Mouse (Mus musculus): ENCODE measurements around the gene Sult2b1. TPM values are rescaled to one million over a fixed set of nuclear protein-coding genes. Genes with fewer than 3 reads are reported as not detected.

Gene Sult2b1
- polyA plus RNA-seq, 2 experiments: 0.35 to 0.43 TPM

- Histone ChIP-seq H3K4me2 (ENCODE audit: low read depth) (peak within 1 kb of the TSS; percentile 78), H3K27me3 (ENCODE audit: control insufficient read depth, insufficient read depth, low read length) (peaks cover 16% of the 10 kb centered on the region), H3K9me3 (ENCODE audit: control insufficient read depth, low read length) (no peaks in the 10 kb centered on the region), H3K9ac (replicated peaks) (peak within 1 kb of the TSS; percentile 41), H3K4me3 (ENCODE audit: insufficient read depth in 1 of 2, low read depth in 2 of 2, low read length in 2 of 2) (peak within 1 kb of the TSS; percentile 48 to 63), H3K4me1 (replicated peaks; ENCODE audit: control insufficient read depth in 2 of 2, insufficient read depth in 2 of 2, low read length in 1 of 2) (peaks cover 29 to 32% of the 10 kb centered on the region in 2 experiments), H3K27ac (peak within 1 kb of the TSS; percentile 9; the same call in 1 of the 2 replicates), H3K36me3 (replicated peaks; ENCODE audit: control insufficient read depth, insufficient read depth, low read depth) (no peaks in the 10 kb centered on the region)
- ATAC-seq (ENCODE audit: insufficient read depth): peak; percentile 82
- DNase-seq (ENCODE audit: low read depth in 3 of 3, low spot score in 3 of 3): peak; percentile 93 to 94 (median 94)
- no peak for TF ChIP-seq CTCF (IDR thresholded peaks at IDR 0.05; ENCODE audit: low read depth)
- TF ChIP-seq EP300 (IDR thresholded peaks at IDR 0.05; ENCODE audit: low read depth): 0 out of 2 replicates have a peak, but pooled peaks have one; percentile 6
- under 1% methylated on average over 36 of the region's 36 CpGs for WGBS (ENCODE audit: insufficient replicate concordance)
Measured at GRCm38 (mm10) chr7:45704730-45705442, 79.6 kb downstream of the Sult2b1 start, which contains the start of gene Dbp. Gene Dbp, plus strand, starts transcription at chr7:45705088.

- peak; percentile 55 for ATAC-seq (ENCODE audit: insufficient read depth)
- TF ChIP-seq EP300 (IDR thresholded peaks at IDR 0.05; ENCODE audit: low read depth): no peak
- no peak for TF ChIP-seq CTCF (IDR thresholded peaks at IDR 0.05; ENCODE audit: low read depth)
- Histone ChIP-seq H3K9me3 (ENCODE audit: control insufficient read depth, low read length) (no peaks in the 10 kb centered on the region), H3K4me3 (ENCODE audit: insufficient read depth in 1 of 2, low read depth in 2 of 2, low read length in 2 of 2) (peak overlapping the region; percentile 42 to 48), H3K27me3 (ENCODE audit: control insufficient read depth, insufficient read depth, low read length) (peaks cover 24% of the 10 kb centered on the region), H3K4me1 (replicated peaks; ENCODE audit: control insufficient read depth in 2 of 2, insufficient read depth in 2 of 2, low read length in 1 of 2) (peaks cover 29 to 32% of the 10 kb centered on the region in 2 experiments), H3K27ac (peak overlapping the region; percentile 9; the same call in 1 of the 2 replicates), H3K9ac (replicated peaks) (peak overlapping the region; percentile 41), H3K36me3 (replicated peaks; ENCODE audit: control insufficient read depth, insufficient read depth, low read depth) (no peaks in the 10 kb centered on the region), H3K4me2 (ENCODE audit: low read depth) (peak overlapping the region; percentile 78)
- DNase-seq (ENCODE audit: low read depth in 3 of 3, low spot score in 3 of 3): peak in 1 of 3 experiments; percentile 66
- under 1% methylated on average over 13 of the region's 13 CpGs for WGBS (ENCODE audit: insufficient replicate concordance)
Measured at GRCm38 (mm10) chr7:45704046-45704559, 80.4 kb downstream of the Sult2b1 start.

- Histone ChIP-seq H3K4me3 (ENCODE audit: insufficient read depth in 1 of 2, low read depth in 2 of 2, low read length in 2 of 2) (no peak overlapping the region; a peak in 1 of 4 replicates), H3K9me3 (ENCODE audit: control insufficient read depth, low read length) (no peaks in the 10 kb centered on the region), H3K4me2 (ENCODE audit: low read depth) (peak overlapping the region; percentile 78), H3K27me3 (ENCODE audit: control insufficient read depth, insufficient read depth, low read length) (peaks cover 27% of the 10 kb centered on the region), H3K9ac (replicated peaks) (no peak overlapping the region; the same call in 1 of the 2 replicates), H3K4me1 (replicated peaks; ENCODE audit: control insufficient read depth in 2 of 2, insufficient read depth in 2 of 2, low read length in 1 of 2) (peaks cover 29 to 32% of the 10 kb centered on the region in 2 experiments), H3K27ac (no peak overlapping the region), H3K36me3 (replicated peaks; ENCODE audit: control insufficient read depth, insufficient read depth, low read depth) (no peaks in the 10 kb centered on the region)
- ATAC-seq (ENCODE audit: insufficient read depth): no peak
- DNase-seq (ENCODE audit: low read depth in 3 of 3, low spot score in 3 of 3): no peak
- no peak for TF ChIP-seq CTCF (IDR thresholded peaks at IDR 0.05; ENCODE audit: low read depth)
- no peak for TF ChIP-seq EP300 (IDR thresholded peaks at IDR 0.05; ENCODE audit: low read depth)
- 56% methylated on average over 12 of the region's 12 CpGs for WGBS (ENCODE audit: insufficient replicate concordance)
Measured at GRCm38 (mm10) chr7:45703521-45704033, 80.9 kb downstream of the Sult2b1 start.

- TF ChIP-seq CTCF (IDR thresholded peaks at IDR 0.05; ENCODE audit: low read depth): no peak
- no peak for TF ChIP-seq EP300 (IDR thresholded peaks at IDR 0.05; ENCODE audit: low read depth)
- ATAC-seq (ENCODE audit: insufficient read depth) (no peak), DNase-seq (ENCODE audit: low read depth in 3 of 3, low spot score in 3 of 3) (no peak)
- H3K27me3 ChIP-seq (ENCODE audit: control insufficient read depth, insufficient read depth, low read length): peaks cover 31% of the 10 kb centered on the region
- peaks cover 26 to 28% of the 10 kb centered on the region in 2 experiments for H3K4me1 ChIP-seq (replicated peaks; ENCODE audit: control insufficient read depth in 2 of 2, insufficient read depth in 2 of 2, low read length in 1 of 2)
- no peak overlapping the region for H3K9ac ChIP-seq (replicated peaks)
- no peak overlapping the region for H3K4me2 ChIP-seq (ENCODE audit: low read depth)
- H3K36me3 ChIP-seq (replicated peaks; ENCODE audit: control insufficient read depth, insufficient read depth, low read depth): no peaks in the 10 kb centered on the region
- H3K27ac ChIP-seq: no peak overlapping the region
- no peak overlapping the region for H3K4me3 ChIP-seq (ENCODE audit: insufficient read depth in 1 of 2, low read depth in 2 of 2, low read length in 2 of 2)
- WGBS (ENCODE audit: insufficient replicate concordance): 76% methylated on average over 17 of the region's 17 CpGs
- H3K9me3 ChIP-seq (ENCODE audit: control insufficient read depth, low read length): no peaks in the 10 kb centered on the region
Measured at GRCm38 (mm10) chr7:45702809-45703520, 81.5 kb downstream of the Sult2b1 start.
